30 mouse cellular contexts compared by ENCODE assay signal in the genomic region with DNA sequence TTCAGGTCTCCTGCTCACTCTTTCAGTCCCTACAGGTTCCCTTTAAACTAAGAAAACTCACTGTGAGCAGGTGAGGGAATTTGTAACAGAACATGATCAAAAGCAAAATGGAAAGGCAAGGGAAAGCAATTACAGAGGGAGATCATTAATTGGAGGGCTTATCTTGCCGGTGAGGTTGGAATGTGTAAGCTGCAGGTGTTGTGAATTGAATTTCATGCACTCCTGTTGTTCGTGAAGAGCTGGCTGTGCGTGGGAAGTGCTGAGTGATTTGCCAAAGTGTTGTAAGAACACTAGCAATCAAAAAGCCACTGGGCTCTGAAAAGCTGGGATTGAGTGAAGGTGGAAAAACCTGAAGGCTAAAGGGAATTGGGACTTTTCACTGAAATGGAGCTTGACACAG.
DNase-seq lines count a peak whose midpoint lies in the region; ATAC-seq and TF ChIP-seq lines count a peak whose summit lies in the region.
"Had no signal": no experiment of that assay in that cellular context is flagged by ENCODE, and none has a peak within 500 bp of the region (broad histone marks: within the 10 kb centered on the region; RNA-seq: fewer than 3 reads in every experiment).

No protein-coding gene starts in this region.

- H3K27me3 ChIP-seq in forebrain, embryonic 10.5 days (ENCODE audit: poor library complexity, severe bottlenecking) = no peaks in the 10 kb centered on the region
- no peaks in the 10 kb centered on the region for H3K27me3 ChIP-seq in forebrain, embryonic 11.5 days (ENCODE audit: control insufficient read depth, insufficient read depth, low read length)
- H3K27me3 ChIP-seq in midbrain, postnatal 0 days (ENCODE audit: insufficient read depth, low read length) = no peaks in the 10 kb centered on the region
- H3K27me3 ChIP-seq in midbrain, embryonic 13.5 days = no peaks in the 10 kb centered on the region
- H3K27me3 ChIP-seq: embryonic facial prominence, embryonic 13.5 days; hindbrain, embryonic 13.5 days; limb, embryonic 15.5 days; liver, embryonic 13.5 days; megakaryocyte, embryonic 14.5 days; Patski had no signal

- peak; percentile 17 for DNase-seq in forebrain, embryonic 10.5 days (ENCODE audit: extremely low spot score, low spot score)
- DNase-seq in forebrain, embryonic 11.5 days (ENCODE audit: low spot score) = no peak
- DNase-seq in midbrain, postnatal 0 days (ENCODE audit: low spot score) = peak; percentile 7
- DNase-seq in brain, adult 2 months (ENCODE audit: low read depth, low spot score) = peak; percentile 38
- peak; percentile 25 for DNase-seq in forelimb bud, embryonic 11.5 days (ENCODE audit: low read depth, low spot score)
- DNase-seq: adrenal gland, postnatal 14 days; cerebellum, adult 2 months; cerebellum, postnatal 14 days; gastrocnemius, postnatal 25 days; heart, adult 18-20 months; heart, postnatal 4 days; kidney, adult 8-10 months; kidney, postnatal 10 days; liver, embryonic 13.5 days; lung, adult 18-20 months; lung, postnatal 4 days had no signal

- WGBS in forebrain, embryonic 10.5 days = 9% methylated on average over 3 of the region's 3 CpGs
- WGBS in forebrain, embryonic 11.5 days = 9% methylated on average over 3 of the region's 3 CpGs
- 24% methylated on average over 3 of the region's 3 CpGs for WGBS in midbrain, postnatal 0 days
- WGBS in midbrain, embryonic 13.5 days = 25% methylated on average over 3 of the region's 3 CpGs

- peaks cover 14% of the 10 kb centered on the region for H3K4me1 ChIP-seq in forebrain, embryonic 10.5 days
- no peaks in the 10 kb centered on the region for H3K4me1 ChIP-seq in forebrain, embryonic 11.5 days (replicated peaks; ENCODE audit: control insufficient read depth, insufficient read depth, low read length)
- no peaks in the 10 kb centered on the region for H3K4me1 ChIP-seq in midbrain, postnatal 0 days (ENCODE audit: insufficient read depth, low read length)
- H3K4me1 ChIP-seq in midbrain, embryonic 13.5 days (replicated peaks) = no peaks in the 10 kb centered on the region
- H3K4me1 ChIP-seq: embryonic facial prominence, embryonic 13.5 days; hindbrain, embryonic 13.5 days; limb, embryonic 15.5 days; liver, embryonic 13.5 days; megakaryocyte, embryonic 14.5 days had no signal

- TF ChIP-seq CTCF in midbrain, postnatal 0 days (IDR thresholded peaks at IDR 0.05) = no peak

- no peaks in the 10 kb centered on the region for H3K36me3 ChIP-seq in forebrain, embryonic 10.5 days (replicated peaks)
- H3K36me3 ChIP-seq in forebrain, embryonic 11.5 days (ENCODE audit: control insufficient read depth, insufficient read depth, low read length) = no peaks in the 10 kb centered on the region
- no peaks in the 10 kb centered on the region for H3K36me3 ChIP-seq in midbrain, postnatal 0 days (ENCODE audit: insufficient read depth, low read length)
- H3K36me3 ChIP-seq in midbrain, embryonic 13.5 days = no peaks in the 10 kb centered on the region
- H3K36me3 ChIP-seq: embryonic facial prominence, embryonic 13.5 days; hindbrain, embryonic 13.5 days; limb, embryonic 10.5 days; limb, embryonic 15.5 days; liver, embryonic 13.5 days had no signal

- no peak overlapping the region for H3K4me2 ChIP-seq in forebrain, embryonic 11.5 days (ENCODE audit: low read depth, low read length, severe bottlenecking)
- no peak overlapping the region for H3K4me2 ChIP-seq in midbrain, postnatal 0 days (ENCODE audit: low read depth, low read length, poor library complexity, severe bottlenecking)
- no peak overlapping the region for H3K4me2 ChIP-seq in midbrain, embryonic 13.5 days (replicated peaks)
- H3K4me2 ChIP-seq: embryonic facial prominence, embryonic 13.5 days; heart, embryonic 11.5 days; hindbrain, embryonic 13.5 days; limb, embryonic 15.5 days; liver, embryonic 13.5 days had no signal

- ATAC-seq in forebrain, embryonic 11.5 days (replicated peaks; ENCODE audit: low FRiP score) = no peak
- ATAC-seq in midbrain, postnatal 0 days (ENCODE audit: low FRiP score) = no peak
- no peak for ATAC-seq in midbrain, embryonic 13.5 days
- ATAC-seq in erythroblast, adult 5-6 weeks (replicated peaks; ENCODE audit: low FRiP score, poor library complexity, severe bottlenecking) = no peak
- ATAC-seq: forebrain, embryonic 14.5 days; intestine, embryonic 16.5 days; lung, postnatal 0 days; midbrain, embryonic 16.5 days; Patski had no signal

- no peak overlapping the region for H3K9ac ChIP-seq in forebrain, embryonic 11.5 days (ENCODE audit: low read length)
- H3K9ac ChIP-seq in midbrain, postnatal 0 days (replicated peaks; ENCODE audit: low read length, poor library complexity, severe bottlenecking) = no peak overlapping the region
- H3K9ac ChIP-seq in midbrain, embryonic 13.5 days (replicated peaks) = no peak overlapping the region
- H3K9ac ChIP-seq: embryonic facial prominence, embryonic 13.5 days; hindbrain, embryonic 13.5 days; limb, embryonic 15.5 days; liver, embryonic 13.5 days had no signal

- H3K27ac ChIP-seq in forebrain, embryonic 10.5 days = no peak overlapping the region
- H3K27ac ChIP-seq in forebrain, embryonic 11.5 days (ENCODE audit: low read depth, low read length) = no peak overlapping the region
- no peak overlapping the region for H3K27ac ChIP-seq in midbrain, postnatal 0 days (ENCODE audit: low read depth, low read length)
- H3K27ac ChIP-seq in midbrain, embryonic 13.5 days = no peak overlapping the region
- H3K27ac ChIP-seq: embryonic facial prominence, embryonic 13.5 days; hindbrain, embryonic 13.5 days; limb, embryonic 10.5 days; limb, embryonic 15.5 days; liver, embryonic 13.5 days had no signal

- H3K4me3 ChIP-seq in forebrain, embryonic 10.5 days = no peak overlapping the region
- no peak overlapping the region for H3K4me3 ChIP-seq in forebrain, embryonic 11.5 days (ENCODE audit: low read depth, low read length)
- H3K4me3 ChIP-seq in midbrain, postnatal 0 days (ENCODE audit: low read depth, low read length) = no peak overlapping the region
- no peak overlapping the region for H3K4me3 ChIP-seq in midbrain, embryonic 13.5 days (replicated peaks)
- H3K4me3 ChIP-seq: embryonic facial prominence, embryonic 13.5 days; hindbrain, embryonic 13.5 days; limb, embryonic 10.5 days; limb, embryonic 15.5 days; liver, embryonic 13.5 days; megakaryocyte, embryonic 14.5 days; myocyte had no signal

- no peaks in the 10 kb centered on the region for H3K9me3 ChIP-seq in forebrain, embryonic 10.5 days
- no peaks in the 10 kb centered on the region for H3K9me3 ChIP-seq in forebrain, embryonic 11.5 days (ENCODE audit: control insufficient read depth, low read length)
- H3K9me3 ChIP-seq in midbrain, postnatal 0 days (ENCODE audit: low read length) = no peaks in the 10 kb centered on the region
- no peaks in the 10 kb centered on the region for H3K9me3 ChIP-seq in midbrain, embryonic 13.5 days
- H3K9me3 ChIP-seq: embryonic facial prominence, embryonic 13.5 days; hindbrain, embryonic 13.5 days; limb, embryonic 10.5 days; limb, embryonic 15.5 days; liver, embryonic 13.5 days; megakaryocyte, embryonic 14.5 days had no signal
